Mouse (Mus musculus) megakaryocyte, embryonic 14.5 days (primary cell): ENCODE measurements around the gene Npas3.

Source experiments
- FLI1 ChIP-seq: IDR thresholded peaks from 2 replicates; pipeline ENCODE4 v1.6.1; 2012; ENCODE audit warnings: low read length, inconsistent platforms, mixed read lengths
- GATA1 ChIP-seq: IDR thresholded peaks from 3 replicates; pipeline ENCODE4 v1.6.1; 2012; ENCODE audit warnings: mixed read lengths, low read length, inconsistent platforms, borderline replicate concordance

DNA sequence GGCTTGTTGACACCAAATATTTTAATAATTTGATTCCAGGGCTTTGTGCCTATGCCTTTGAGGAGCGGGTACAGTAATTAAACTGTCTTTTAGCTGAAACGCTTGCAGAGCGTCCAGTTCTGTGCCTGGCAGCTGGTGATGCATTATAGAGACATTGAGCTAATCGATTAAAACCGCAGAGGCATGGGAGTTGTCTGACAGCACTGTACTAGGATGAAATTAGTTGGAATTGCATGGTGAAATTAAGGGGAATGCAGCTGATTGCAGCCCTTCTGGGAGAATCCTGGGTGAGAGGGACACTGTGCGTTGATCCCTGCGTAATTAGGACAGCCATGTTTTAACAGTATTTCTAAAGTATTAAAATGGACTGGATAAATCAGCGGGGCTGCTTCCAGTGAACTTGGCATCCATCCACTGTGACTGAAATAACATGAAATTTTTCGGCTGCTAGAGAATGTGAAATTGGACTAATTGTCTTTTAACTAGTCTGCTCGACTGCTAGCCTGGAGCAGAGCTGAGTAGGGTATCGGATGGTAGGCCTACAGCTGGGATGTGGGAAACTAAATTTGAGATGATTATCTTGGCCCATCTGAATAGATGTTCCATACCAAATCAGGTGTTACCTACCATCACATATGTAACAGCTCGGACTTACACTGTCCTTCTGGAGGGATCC, 318.4 kb downstream of the Npas3 start:
- TF ChIP-seq GATA1 = no peak
- no peak for TF ChIP-seq FLI1
